Mouse (Mus musculus): Measurements from ENCODE around the gene Trim3. TPM values are rescaled to one million over a fixed set of nuclear protein-coding genes. Genes with fewer than 3 reads are reported as not detected.

Trim3 gene
- total RNA-seq, 2 experiments from 2014 or later, result 26.2 to 34.9 TPM

DNA sequence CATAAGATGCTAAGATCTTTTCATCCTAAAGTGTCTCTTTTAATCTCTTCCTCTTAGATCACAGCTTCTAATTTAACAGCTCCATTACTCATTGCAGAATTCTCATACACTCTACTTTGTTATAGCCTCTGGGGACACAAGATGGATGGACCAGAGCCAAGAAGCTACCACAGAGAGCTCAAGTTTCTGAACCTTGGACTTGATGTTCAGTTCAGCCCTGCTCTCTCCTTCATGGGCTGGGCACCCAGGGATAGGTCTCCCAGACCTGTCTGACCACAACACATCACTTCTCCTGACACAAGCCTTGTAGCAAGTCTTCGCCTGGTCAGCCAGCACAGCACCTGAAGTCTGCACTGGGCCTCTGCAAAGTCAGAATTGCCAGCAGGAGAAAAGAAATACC is 19.0 kb downstream of the Trim3 start:
- DNase-seq (ENCODE audit: low spot score in 2 of 2), result no peak

DNA sequence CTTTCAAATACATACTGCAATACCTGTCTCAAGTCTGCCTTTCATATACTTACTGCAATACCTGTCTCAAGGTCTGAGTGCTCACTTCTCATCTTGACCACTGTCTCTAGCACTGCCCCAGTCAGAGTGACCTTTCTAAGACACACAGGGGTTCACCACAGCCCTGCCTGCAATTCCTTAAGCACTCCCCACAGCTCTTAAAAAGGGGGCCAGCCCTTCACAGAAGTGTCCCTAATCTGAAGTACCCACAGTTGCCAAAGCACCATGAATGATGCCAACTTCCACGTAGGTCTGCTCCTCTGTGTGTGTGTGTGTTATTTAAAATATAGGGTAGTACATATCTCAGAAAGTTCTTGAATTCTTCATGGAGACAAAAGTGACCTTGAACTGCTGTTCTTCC is 21.6 kb downstream of the Trim3 start:
- no peak for DNase-seq (ENCODE audit: low spot score in 2 of 2)

DNA sequence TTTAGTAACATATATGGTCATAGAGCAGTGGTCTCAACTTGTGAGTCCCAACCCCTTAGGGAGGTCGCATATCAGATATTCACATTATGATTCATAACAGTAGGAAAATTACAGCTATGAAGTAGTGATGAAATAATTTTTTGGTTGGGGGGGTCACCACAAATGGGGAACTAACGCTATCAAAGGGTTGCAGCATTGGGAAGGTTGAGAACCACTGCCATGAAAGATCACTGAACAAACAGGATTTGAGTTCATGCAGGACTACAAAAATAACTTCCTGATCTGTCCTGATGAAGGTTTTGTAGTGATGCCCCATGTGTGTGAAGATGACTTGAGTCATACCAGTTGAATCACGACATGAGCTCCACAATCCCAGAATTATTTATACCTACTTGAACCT is 24.9 kb downstream of the Trim3 start:
- DNase-seq (ENCODE audit: low spot score in 2 of 2), result no peak

DNA sequence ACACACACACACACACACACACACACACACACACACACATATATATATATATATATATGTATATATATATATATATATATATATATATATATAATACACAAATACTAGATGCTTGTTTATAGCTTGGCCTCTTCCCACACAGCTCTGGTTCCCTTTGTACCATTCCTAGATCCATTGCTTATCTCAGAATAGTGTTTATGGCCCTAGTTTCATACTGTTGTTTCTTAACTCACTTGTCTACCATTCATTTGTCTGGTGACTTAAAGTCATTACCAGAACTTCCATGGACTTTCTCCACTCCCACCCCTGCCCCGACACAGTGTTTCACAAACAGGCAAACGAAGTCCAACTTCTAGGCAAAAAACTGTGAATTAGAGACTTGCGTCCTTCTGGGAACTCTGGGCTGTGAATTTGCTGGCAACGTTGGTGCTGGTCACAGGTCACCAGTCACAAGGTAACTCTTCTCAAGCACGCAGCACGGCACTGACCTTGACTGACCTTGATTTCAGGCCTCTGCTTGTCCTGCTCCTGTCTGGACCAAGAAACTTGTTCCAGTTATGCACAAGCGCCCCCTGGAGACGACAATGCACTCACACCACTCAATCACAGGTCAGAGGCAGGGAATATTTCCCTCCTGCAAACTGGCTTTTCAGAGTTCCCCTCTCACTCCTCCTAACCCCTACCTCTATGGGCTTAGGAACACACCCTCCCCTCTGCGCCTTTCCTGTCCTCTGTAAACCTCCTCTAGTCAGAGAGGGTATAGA is 30.3 kb downstream of the Trim3 start:
- peak in 1 of 2 experiments; percentile 67 for DNase-seq (ENCODE audit: low spot score in 2 of 2)

DNA sequence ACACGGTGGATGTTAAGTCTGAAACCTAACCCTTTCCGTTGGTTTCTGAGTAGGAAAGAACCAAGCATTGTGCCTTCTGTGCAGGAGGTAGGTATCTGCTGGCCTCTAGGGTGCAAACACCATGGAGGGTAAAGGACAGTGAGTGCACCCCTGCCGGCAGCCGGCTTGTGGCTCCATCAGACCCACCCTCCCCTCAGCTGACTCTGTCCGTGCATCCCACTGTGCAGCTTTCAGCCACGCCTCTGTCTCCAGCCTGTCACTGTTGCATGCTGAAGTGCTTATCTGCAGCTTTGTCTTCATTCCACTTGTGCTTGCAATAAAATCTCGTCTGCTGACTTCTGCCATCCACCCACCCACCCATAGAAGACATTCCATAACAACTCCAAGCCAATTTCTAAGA is 43.3 kb downstream of the Trim3 start:
- DNase-seq (ENCODE audit: low spot score in 2 of 2), result no peak

DNA sequence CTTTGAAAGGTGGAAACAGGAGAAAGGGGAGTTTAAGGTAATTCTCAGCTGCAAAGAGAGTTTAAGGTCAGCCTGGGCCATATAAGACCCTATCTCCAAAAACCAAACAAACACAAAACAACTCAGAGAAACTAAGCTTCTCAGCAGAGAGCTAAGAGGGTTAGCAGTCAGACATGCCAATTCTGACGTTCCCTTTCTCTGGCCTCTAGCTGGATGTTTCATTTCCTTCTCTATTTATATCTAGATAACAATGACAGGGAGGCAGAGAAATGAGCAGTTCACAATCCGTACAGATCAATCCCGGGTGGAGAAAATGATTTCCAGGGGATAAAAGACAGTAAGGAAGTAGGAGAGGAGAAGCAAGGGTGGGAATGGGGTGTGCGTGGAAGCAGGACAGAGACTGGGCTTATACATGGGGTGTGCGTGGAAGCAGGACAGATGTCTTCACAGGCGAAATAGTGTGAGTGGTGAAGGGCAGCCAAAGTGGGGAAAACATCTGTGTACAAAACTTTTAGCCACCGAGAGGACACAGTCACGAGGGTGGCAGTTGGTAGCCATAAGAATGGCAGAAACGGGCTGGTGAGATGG is 45.0 kb downstream of the Trim3 start:
- no peak for DNase-seq (ENCODE audit: low spot score in 2 of 2)

DNA sequence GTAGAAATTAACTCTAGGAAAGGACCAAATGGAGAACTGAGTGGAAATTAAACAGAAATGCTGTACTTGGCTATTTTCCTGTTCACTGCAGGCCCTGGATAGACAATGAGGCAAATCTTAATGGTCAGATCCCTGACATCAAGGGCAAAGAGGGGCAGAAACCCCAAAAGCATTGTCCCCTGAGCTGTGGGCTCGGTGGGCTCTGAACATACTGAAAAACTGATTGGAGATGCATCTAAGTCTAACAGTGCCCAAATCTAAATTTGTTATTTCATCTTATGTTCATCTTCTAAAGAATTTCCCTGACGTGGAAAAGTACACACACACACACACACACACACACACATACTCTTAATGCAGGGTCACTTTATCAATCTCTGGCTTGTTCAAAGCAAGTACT is 51.4 kb downstream of the Trim3 start:
- no peak for DNase-seq (ENCODE audit: low spot score in 2 of 2)

DNA sequence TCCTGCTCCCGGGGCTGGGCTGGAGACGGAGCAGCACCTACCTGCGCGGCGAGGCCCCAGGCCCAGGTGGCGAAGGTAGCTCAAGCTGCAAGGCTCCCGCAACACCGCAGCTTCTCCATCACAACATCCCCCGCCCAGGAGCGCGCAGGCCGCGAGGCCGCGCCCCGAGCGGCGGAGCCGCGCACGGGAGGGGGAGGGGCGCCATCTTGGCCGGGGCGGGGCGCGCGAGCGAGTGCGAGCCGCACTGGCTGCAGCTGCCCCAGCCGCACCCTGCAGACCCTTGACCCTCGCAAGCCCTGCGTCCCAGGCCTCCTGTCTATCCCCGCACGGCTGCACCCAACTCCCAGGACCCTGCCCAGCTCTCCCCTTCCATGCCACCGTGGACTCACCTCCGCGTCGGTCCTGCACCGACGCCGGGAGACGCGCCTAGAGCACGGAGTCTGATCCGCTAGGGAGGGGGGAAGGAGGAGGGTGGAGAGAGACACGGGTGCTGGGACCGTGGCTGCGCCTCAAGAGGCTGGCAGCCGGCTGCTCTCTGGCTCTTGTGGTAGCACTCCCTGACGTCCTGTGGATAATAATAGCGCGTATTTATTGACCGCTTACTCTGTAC is 52.2 kb downstream of the Trim3 start, which contains the start of gene Apbb1:
Gene Apbb1 (minus strand): TSS at position 560 of the 610 bp plus-strand sequence.
- peak; percentile 69 to 72 for DNase-seq (ENCODE audit: low spot score in 2 of 2)

DNA sequence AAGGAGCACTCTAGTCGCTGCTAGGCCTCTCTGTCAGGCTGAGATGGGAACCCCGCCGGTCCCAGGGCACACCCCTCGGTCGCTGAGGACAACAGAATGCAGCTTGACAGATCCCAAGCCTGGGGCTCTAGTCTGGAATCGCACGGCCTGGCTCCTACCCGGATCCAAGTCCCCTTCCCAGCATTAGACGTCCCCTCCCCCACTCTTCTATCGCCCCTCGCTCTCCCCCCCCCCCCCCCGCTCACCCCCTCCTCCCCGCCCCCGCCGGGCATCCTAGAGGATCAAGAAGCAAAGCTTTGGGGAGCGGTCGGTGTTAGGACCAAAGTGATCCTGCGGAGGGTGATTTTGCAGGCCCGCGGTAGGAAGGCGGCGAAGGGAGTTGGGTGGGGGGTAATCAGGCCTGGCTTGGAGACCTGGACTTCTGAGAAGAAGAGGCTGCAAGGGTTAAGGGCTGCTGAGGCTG is 52.7 kb downstream of the Trim3 start:
- no peak for DNase-seq (ENCODE audit: low spot score in 2 of 2)

DNA sequence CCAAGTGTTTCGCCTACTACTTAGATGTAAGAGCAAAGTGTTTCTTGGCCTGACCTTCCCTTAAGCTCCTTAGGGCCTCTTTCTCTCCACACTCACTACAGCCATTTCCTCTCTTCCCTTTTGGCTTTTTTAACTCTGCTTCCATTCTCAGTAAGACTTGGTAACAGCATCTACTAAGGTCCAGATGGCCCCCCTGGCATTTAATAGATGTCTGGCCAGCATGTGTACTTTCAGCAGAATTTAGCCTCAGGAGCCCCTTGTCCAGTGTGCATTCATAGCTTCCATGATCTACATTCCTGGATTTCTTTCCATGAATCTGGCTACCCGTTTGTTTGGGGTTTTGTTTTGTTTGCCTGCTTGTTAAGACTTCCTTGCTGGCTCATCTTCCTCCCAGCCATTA is 54.9 kb downstream of the Trim3 start:
- no peak for DNase-seq (ENCODE audit: low spot score in 2 of 2)

DNA sequence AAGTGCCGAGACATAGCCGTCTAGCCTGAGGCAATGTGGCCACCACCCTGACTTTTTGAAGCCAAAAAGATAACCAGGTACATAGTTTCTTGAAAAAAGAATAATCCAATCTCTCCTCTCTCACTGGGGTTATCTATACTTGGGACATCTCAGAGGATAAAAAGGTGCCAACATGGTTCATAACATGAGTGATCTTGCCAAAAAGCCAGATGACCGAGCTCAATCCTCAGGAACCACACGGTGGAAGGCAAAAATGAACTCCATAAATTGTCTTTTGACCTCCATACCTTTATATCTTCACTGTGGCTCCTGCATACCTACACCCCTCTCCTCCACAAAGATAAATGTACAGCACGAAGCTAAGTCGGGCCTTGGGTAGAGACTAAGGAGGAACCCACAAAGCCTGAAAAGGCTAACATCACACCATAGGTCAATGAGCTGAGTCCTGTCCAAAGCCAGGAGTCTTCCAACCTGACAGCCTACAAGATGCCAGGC is 55.9 kb downstream of the Trim3 start:
- no peak for DNase-seq (ENCODE audit: low spot score in 2 of 2)

DNA sequence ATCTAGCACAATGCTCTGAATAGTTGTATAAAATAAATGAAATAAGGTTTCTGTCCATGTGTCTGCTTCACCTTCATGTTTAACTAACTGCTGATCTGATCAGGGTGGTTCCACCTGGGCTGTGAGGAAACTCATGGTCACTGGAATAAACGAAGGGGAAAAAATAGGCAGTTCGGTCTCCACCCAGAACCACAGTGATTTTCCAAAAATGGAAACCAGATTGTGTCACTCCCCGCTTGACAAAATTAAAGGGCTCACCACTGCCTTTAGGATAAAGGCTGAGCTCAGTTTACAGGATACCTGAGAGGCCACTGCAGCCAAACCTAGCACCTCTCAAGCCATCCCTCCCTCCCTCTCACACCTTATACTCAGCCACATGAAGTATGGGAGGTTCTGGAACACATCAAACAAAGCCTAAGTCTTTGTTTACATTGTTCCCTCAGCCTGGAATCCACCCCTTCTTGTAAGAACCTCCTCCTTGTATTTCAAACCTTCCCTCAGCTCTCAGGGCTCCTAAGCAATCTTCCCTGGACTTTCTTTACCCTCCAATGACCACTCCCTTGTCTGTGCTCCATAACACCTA is 57.1 kb downstream of the Trim3 start:
- DNase-seq (ENCODE audit: low spot score in 2 of 2), result no peak

DNA sequence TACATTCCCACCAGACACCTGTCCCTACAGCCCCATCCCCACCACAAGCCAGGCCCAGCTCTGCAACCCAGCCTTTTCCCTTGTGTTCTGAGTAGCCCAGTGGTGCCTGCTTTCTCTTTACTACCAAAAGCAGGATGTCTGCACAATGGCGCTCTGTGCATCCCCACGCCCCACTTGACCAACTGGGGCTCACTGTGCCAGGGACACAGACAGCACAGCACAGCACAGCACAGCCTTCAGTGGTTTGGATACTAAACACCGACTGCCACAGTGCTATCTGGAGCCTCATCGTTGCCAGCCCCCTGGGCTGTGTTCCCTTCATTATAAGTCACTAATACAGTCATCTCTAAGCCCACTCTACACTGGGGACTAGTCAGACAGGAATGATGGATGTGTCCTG is 58.8 kb downstream of the Trim3 start:
- DNase-seq (ENCODE audit: low spot score in 2 of 2), result no peak

DNA sequence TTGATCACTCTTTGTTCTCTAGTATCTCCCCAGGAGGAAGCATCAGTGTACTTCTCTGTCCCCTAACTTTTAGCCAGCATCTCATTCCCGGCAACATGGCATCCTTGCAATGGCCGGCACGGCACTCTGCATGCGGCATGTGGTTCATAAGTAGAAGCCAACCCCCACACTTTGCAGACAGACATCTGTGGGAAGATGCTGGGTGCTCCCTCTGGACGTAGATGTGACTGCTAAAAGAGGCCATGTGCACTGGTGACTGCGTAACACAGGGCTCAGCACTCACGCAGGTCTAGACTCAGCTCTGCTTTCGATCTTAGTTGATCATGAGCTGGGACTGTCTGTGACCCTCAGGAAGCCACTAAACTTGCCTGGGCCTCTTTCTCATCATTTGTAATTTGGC is 60.4 kb downstream of the Trim3 start:
- DNase-seq (ENCODE audit: low spot score in 2 of 2), result no peak

DNA sequence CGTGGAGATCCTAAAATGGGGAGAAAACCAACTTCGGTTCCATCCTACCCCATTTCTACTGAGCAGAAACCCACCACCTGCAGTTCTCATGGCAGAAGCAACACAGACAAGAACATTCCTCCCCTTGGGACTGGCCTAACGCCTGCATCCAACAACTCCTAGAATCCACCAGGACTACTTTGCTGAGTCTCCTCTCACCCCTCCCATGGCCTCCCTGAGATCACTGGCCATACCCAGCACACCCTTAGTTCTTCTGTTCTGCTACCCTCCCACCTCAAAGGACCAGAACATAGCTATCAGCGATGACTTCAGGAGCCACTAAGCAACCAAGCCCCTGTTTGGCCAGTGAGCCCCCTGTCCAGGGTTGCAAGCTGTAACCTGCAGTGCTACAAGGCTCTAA is 62.6 kb downstream of the Trim3 start:
- DNase-seq (ENCODE audit: low spot score in 2 of 2), result no peak

DNA sequence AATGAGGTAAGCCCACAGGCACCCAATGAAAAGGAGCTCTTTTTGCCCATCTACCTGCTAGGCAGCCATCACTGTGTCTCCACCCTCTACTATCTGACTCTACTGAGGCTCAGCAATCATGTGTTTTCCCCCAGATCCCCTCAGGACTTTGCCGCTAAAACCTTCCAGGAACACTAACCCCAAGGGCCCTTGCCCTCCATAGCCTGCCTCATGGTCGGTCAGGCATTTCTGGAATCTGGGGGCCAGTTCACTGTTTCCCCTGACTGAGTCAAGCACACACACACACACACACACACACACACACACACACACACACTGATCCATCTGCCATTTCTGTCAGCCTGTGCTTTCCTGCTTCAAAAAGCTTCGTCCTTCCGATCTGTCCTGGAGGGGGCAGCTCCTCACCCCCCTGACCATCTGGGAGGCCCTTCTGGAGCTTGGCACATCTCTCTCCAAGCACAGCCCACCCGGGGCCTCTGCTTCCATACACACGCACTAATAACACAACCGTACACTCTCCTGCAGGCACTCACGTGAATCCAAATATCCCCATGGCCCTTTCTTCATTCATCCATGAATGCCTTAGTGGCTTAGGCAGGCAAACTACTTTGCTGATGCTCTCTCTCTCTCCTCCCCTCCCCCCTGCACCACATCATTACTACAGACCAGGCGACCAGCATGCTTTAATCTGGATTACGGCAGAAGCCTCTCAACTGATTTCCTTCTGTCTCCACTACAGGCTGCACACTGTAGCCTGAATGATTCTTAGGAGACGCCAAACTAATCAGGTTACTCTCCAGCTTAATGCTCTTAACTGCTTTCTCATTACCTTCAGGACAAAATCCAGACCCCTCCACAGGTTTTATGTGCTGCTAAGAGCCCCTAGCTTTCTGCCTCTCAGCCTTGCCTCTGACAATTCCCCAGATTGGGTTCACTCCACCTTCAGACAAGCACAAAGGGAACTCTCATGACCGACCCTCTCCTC is 63.6 kb downstream of the Trim3 start:
- DNase-seq (ENCODE audit: low spot score in 2 of 2), result no peak

DNA sequence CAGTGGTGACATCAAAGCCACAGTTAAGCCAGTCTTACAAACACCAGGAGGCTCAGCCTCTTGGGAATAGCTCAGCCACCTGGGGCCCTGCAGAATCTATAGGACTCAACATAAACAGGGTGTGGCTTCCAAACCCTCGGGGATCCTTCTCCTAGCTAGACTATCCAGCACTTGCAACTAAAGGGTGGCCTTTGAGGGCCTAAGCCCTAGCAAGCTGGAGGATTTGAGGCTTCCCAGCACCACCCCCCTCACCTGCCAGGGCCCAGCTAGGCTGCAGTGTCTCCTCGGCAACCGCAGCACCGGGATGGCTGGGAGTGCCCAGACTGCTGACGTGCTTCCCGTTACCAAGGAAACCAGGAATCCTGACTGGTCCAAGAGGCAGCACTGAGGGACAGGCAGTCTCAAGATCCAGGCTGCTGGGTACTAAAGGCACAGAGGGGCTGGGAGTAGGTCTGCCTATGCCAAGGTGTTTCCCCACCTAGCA is 64.3 kb downstream of the Trim3 start:
- no peak for DNase-seq (ENCODE audit: low spot score in 2 of 2)

DNA sequence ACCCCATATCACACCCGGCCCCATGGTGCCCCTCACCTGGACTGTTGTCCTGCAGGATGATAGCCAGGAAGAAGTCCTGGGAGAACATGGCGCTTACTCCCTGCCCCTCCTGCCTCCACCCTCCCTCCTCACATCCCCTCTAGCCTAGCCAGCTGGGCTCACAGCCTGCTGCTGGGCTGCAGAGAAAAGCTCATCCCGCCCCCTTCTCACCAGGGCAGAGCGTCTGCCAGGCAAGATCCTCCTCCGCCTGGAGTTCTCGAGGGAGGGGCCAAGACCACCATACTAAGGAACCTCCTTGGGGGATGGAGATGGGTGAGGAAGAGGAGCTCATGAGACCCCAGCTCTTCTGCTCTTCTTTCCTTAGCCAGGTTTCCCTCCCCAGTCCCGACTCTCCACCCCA is 64.8 kb downstream of the Trim3 start:
- no peak for DNase-seq (ENCODE audit: low spot score in 2 of 2)

DNA sequence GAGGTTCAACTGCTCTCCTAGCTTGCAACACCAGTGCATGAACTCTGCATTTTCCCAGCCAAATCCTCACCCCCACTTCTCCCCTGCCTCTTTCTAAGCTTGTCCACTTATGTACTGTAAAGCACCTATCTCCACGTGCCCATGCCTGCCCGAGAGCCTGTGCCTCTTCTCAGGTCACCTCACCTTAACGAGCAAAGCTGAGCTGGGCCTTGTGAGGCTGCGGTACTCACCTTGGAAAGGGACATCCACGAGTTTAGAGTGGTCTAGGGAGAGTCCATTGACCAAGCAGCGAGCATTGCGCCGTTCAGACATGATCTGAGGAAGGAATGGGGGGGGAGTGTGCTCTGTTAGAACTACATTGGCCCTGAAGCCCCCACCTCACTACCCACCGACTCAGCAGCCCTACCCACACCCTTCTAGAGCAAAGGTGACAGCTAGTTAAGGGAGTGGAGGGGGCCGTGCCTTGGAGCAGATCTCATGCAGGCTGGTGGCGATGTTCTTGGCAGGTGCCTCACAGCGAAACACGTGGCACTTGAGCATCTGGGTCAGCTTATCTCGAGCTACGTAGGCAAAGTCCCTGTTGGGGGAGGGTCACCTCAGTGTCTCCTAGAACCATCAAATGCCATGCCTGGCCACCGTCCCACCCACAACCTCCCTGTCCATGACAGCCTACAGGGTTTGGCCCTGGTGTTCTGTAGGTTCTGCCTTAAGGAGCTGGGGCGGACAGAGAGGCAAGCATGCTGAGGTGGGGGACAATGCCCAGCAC is 68.1 kb downstream of the Trim3 start:
- no peak for DNase-seq (ENCODE audit: low spot score in 2 of 2)

DNA sequence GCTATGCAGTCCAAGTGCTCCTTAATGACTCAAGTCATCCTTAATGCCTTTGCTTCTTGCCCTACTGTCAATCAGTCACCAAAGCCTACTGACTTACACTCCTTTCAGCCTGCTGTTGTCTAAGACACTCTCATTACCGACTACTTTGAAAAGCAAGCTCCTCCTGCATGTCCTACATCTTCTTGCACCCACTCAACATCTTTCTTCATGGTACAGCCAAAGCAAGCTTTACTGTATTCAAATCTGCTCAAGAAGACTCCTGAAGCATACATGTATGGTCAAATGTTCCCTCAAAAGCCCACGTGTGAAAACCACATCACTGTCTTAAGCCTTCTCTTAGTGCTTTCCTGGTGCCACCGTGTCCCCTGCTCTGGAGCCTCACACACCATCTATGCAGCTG is 70.0 kb downstream of the Trim3 start:
- no peak for DNase-seq (ENCODE audit: low spot score in 2 of 2)
